In the genomic region with DNA sequence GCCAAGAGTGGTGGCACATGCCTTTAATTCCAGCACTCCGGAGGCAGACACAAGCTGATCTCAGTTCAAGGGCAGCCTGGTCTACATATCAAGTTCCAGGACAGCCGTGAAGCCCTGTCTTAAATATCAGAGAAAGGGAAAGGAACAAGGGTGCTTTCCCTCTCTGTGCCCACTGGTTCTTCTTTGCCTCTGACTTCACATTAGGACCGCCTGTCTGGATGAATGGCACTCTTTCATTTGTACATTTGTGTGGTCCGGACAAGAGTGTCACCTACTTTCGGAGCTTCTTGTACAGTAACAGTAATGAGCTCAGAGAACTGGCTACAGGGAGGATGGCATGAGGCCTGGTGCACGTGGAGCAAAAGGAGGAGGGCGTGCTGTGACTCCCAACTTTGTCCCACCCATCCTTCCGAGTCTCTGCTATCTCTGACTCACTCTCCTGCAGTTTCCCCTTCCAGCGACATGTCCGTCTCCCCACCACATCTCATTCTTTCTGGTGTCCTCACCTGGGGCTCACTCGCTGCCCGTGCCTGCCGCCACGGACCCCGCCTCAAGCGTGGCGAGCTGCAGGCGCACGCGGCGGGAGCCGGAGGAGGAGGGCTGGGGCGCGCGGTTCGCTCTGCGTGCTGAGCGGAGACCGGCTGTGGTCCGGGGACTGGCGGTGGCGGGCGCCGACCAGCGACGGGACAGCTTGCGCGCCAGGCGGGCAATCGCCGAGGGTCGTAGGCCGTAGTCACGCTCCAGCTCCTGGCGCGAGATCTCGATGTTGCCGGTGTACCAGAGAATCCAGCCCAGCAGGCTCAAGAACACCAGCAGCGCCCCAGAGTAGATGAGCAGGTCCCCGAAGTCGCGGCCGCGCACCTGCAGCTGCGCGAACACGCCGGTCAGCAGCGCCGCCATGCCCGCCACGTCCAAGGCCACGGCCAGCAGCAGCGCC, we compare ENCODE assay signal across 8 mouse cellular contexts. TPM values are rescaled to one million over a fixed set of nuclear protein-coding genes. Genes with fewer than 3 reads are reported as not detected.
DNase-seq lines count a peak whose midpoint lies in the region; ATAC-seq and TF ChIP-seq lines count a peak whose summit lies in the region.

No protein-coding gene starts in this region.

- TF ChIP-seq CTCF in liver, adult 2 months (IDR thresholded peaks at IDR 0.05; ENCODE audit: low read depth, low read length) = peak; percentile 46

- H3K4me2 ChIP-seq in midbrain, embryonic 16.5 days (ENCODE audit: low read length) = peak overlapping the region; percentile 80

- DNase-seq in layer of hippocampus, adult 11-12 months (ENCODE audit: low spot score) = peak; percentile 55
- DNase-seq in layer of hippocampus, adult 9-10 months (ENCODE audit: low spot score) = no peak
- peak; percentile 74 for DNase-seq in embryo, embryonic 10.5 days (ENCODE audit: low spot score)
- DNase-seq in heart, adult 18-20 months = peak; percentile 64 to 67
- DNase-seq in kidney, adult 8-10 months = peak; percentile 38 to 51
- DNase-seq in liver, adult 2 months (ENCODE audit: extremely low read depth, low read depth, low spot score) = peak; percentile 33
- peak; percentile 31 to 49 for DNase-seq in spleen, postnatal 36 days (ENCODE audit: low spot score in 2 of 2)

- H3K9me3 ChIP-seq in midbrain, embryonic 16.5 days (replicated peaks; ENCODE audit: control insufficient read depth, low read length, poor library complexity, severe bottlenecking) = no peaks in the 10 kb centered on the region

- no peaks in the 10 kb centered on the region; the same call in 1 of the 2 replicates for H3K36me3 ChIP-seq in liver, adult 2 months (ENCODE audit: control insufficient read depth, insufficient read depth, low read length)
- no peaks in the 10 kb centered on the region for H3K36me3 ChIP-seq in midbrain, embryonic 16.5 days (ENCODE audit: control insufficient read depth, insufficient read depth, low read length)

- no peaks in the 10 kb centered on the region for H3K27me3 ChIP-seq in liver, adult 2 months (ENCODE audit: control insufficient read depth, insufficient read depth, low read length)
- no peaks in the 10 kb centered on the region for H3K27me3 ChIP-seq in midbrain, embryonic 16.5 days (ENCODE audit: control insufficient read depth, insufficient read depth, low read depth, low read length)

- H3K4me3 ChIP-seq in liver, adult 2 months (ENCODE audit: insufficient read depth, low read depth, low read length) = peak overlapping the region; percentile 93
- H3K4me3 ChIP-seq in midbrain, embryonic 16.5 days (ENCODE audit: low read depth, low read length) = peak overlapping the region; percentile 63

- ATAC-seq in midbrain, embryonic 16.5 days = peak; percentile 50

- peak overlapping the region; percentile 95 for H3K9ac ChIP-seq in liver, adult 2 months (ENCODE audit: low read depth, low read length)
- peak overlapping the region; percentile 77 for H3K9ac ChIP-seq in midbrain, embryonic 16.5 days (ENCODE audit: low read depth, low read length)

- H3K4me1 ChIP-seq in liver, adult 2 months (ENCODE audit: control insufficient read depth, insufficient read depth, low read length) = peaks cover 13% of the 10 kb centered on the region
- peaks cover 10% of the 10 kb centered on the region for H3K4me1 ChIP-seq in midbrain, embryonic 16.5 days (ENCODE audit: control insufficient read depth, insufficient read depth, low read length)

- TF ChIP-seq POLR2A in liver, adult 2 months (IDR thresholded peaks at IDR 0.05; ENCODE audit: extremely low read depth, insufficient read depth, low read length) = no peak

- WGBS in liver, adult 2 months = 1% methylated on average over 62 of the region's 64 CpGs
- WGBS in midbrain, embryonic 16.5 days = 2% methylated on average over 60 of the region's 64 CpGs

- peak overlapping the region; percentile 84 for H3K27ac ChIP-seq in liver, adult 2 months (replicated peaks; ENCODE audit: insufficient read depth, low read depth, low read length)
- H3K27ac ChIP-seq in midbrain, embryonic 16.5 days (ENCODE audit: low read length) = peak overlapping the region; percentile 67

- H3K79me2 ChIP-seq in liver, adult 2 months (ENCODE audit: control insufficient read depth, insufficient read depth, low read length) = peaks cover 11% of the 10 kb centered on the region; the same call in 1 of the 2 replicates

RNA-seq across cellular contexts. Expression of gene Tmem238, which starts 0.7 kb away (rescaled TPM):
- 1 to 10 TPM; 2.4 to 5.4 TPM for total RNA-seq in heart, adult 18-20 months (2021)
- total RNA-seq in liver, adult 2 months (2014; rRNA removed) = 16.4 and 17.3 TPM in 2 replicates
- 73.2 and 92.1 TPM in 2 replicates for polyA plus RNA-seq in liver, adult 2 months (2012; rRNA removed)
- polyA plus RNA-seq in midbrain, embryonic 16.5 days (2015; fragmentation: Nextera tagmentation; extraction: Ambion mirVana) = 6.2 and 6.5 TPM in 2 replicates

RNA-seq across cellular contexts. Expression of gene Rpl28, which starts 3.9 kb away (rescaled TPM):
- total RNA-seq in heart, adult 18-20 months (2021) = 100 to 1,000 TPM; 468 to 578 TPM
- total RNA-seq in liver, adult 2 months (2014; rRNA removed) = 58.4 and 69.2 TPM in 2 replicates
- 211 and 226 TPM in 2 replicates for polyA plus RNA-seq in liver, adult 2 months (2012; rRNA removed)
- 201 and 213 TPM in 2 replicates for polyA plus RNA-seq in midbrain, embryonic 16.5 days (2015; fragmentation: Nextera tagmentation; extraction: Ambion mirVana)

RNA-seq across cellular contexts. Expression of gene Tmem190, which starts 6.0 kb away (rescaled TPM):
- total RNA-seq in heart, adult 18-20 months (2021) = not detected
- not detected in 2 replicates for total RNA-seq in liver, adult 2 months (2014; rRNA removed)
- not detected in 2 replicates for polyA plus RNA-seq in liver, adult 2 months (2012; rRNA removed)
- 0.48 and 0.73 TPM in 2 replicates for polyA plus RNA-seq in midbrain, embryonic 16.5 days (2015; fragmentation: Nextera tagmentation; extraction: Ambion mirVana)

RNA-seq across cellular contexts. Expression of gene Il11, which starts 6.1 kb away (rescaled TPM):
- total RNA-seq in heart, adult 18-20 months (2021) = not detected
- total RNA-seq in liver, adult 2 months (2014; rRNA removed) = not detected in 2 replicates
- 0.09 TPM in 1 of 2 replicates, not detected in the other for polyA plus RNA-seq in liver, adult 2 months (2012; rRNA removed)
- 1.3 TPM in 2 replicates for polyA plus RNA-seq in midbrain, embryonic 16.5 days (2015; fragmentation: Nextera tagmentation; extraction: Ambion mirVana)

RNA-seq across cellular contexts. Expression of gene Fam71e2, which starts 17.7 kb away (rescaled TPM):
- total RNA-seq in heart, adult 18-20 months (2021) = not detected
- not detected in 2 replicates for total RNA-seq in liver, adult 2 months (2014; rRNA removed)
- polyA plus RNA-seq in liver, adult 2 months (2012; rRNA removed) = not detected in 2 replicates
- polyA plus RNA-seq in midbrain, embryonic 16.5 days (2015; fragmentation: Nextera tagmentation; extraction: Ambion mirVana) = not detected in 2 replicates
